ENCODE assay signal across 8 mouse cellular contexts in the genomic region with DNA sequence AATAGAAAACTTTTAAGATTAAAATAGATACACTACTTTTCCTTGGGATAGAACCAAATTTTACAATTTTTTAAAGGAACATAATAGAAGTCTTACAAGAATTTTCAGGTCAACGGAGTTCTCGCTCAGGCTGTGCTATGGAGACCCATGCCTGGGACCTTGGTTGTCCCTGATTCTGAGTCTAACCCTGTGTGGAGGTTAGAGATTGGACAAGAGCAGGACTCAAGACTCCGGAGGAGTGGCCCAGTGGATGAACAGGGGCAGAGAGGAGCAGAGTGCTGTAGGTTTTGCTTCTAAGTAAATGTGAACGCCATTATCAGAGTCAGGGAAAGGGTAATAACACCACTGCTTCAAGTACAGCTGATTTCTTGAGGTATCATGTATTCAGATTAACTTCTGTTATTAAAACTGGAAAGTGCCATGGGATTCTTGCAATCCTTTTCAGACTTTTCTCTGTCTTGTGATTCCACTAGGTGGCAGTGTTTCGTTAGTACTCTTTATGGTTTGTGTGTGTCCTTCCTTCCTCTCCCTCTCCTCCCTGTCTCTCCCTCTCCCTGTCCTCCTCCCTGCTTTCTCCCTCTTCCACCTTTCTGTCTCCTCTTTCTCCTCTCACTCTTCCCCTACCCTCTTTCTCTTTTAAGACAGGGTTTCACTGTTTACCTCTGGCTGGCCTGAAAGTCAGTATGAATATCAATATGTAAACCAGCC. TPM values are rescaled to one million over a fixed set of nuclear protein-coding genes. Genes with fewer than 3 reads are reported as not detected.
DNase-seq lines count a peak whose midpoint lies in the region; ATAC-seq and TF ChIP-seq lines count a peak whose summit lies in the region.

No protein-coding gene starts in this region.

- WGBS in neural tube, embryonic 12.5 days, result 63% methylated on average over 5 of the region's 5 CpGs

- H3K36me3 ChIP-seq in neural tube, embryonic 12.5 days, result no peaks in the 10 kb centered on the region

- no peaks in the 10 kb centered on the region for H3K9me3 ChIP-seq in neural tube, embryonic 12.5 days

- H3K27me3 ChIP-seq in neural tube, embryonic 12.5 days (replicated peaks), result no peaks in the 10 kb centered on the region

- H3K4me3 ChIP-seq in neural tube, embryonic 12.5 days, result no peak overlapping the region
- no peak overlapping the region for H3K4me3 ChIP-seq in cortical plate, adult 2 months (ENCODE audit: insufficient read depth, low read length)

- no peak overlapping the region for H3K4me2 ChIP-seq in neural tube, embryonic 12.5 days (replicated peaks)

- TF ChIP-seq POLR2A in cortical plate, adult 2 months (IDR thresholded peaks at IDR 0.05; ENCODE audit: extremely low read depth, insufficient read depth, low read length), result no peak

- no peak overlapping the region for H3K9ac ChIP-seq in neural tube, embryonic 12.5 days

- TF ChIP-seq CTCF in cortical plate, adult 2 months (IDR thresholded peaks at IDR 0.05; ENCODE audit: extremely low read depth, insufficient read depth, low read length), result peak; percentile 34; the same call in 1 of the 2 replicates

- peak; percentile 97 for ATAC-seq in frontal cortex, adult (ENCODE audit: low TSS enrichment)
- peak; percentile 66 for ATAC-seq in neural tube, embryonic 12.5 days (ENCODE audit: low FRiP score, low read depth)

- H3K4me1 ChIP-seq in neural tube, embryonic 12.5 days, result no peaks in the 10 kb centered on the region
- no peaks in the 10 kb centered on the region for H3K4me1 ChIP-seq in cortical plate, adult 2 months (ENCODE audit: control insufficient read depth, insufficient read depth, low read length)

- no peak for DNase-seq in frontal cortex, postnatal 25 days (ENCODE audit: low spot score in 2 of 2)
- DNase-seq in neural tube, embryonic 10.5 days (ENCODE audit: extremely low spot score, low spot score), result no peak
- DNase-seq in kidney, postnatal 14 days, result peak; percentile 42
- DNase-seq in retina, postnatal 1 day, result peak; percentile 78
- no peak for DNase-seq in testis, postnatal 14 days (ENCODE audit: low spot score)

- H3K27ac ChIP-seq in neural tube, embryonic 12.5 days, result no peak overlapping the region
- no peak overlapping the region for H3K27ac ChIP-seq in cortical plate, adult 2 months (ENCODE audit: insufficient read depth, low read length)

RNA-seq across cellular contexts. Expression of a gene that starts 18.9 kb away (rescaled TPM):
- polyA plus RNA-seq in neural tube, embryonic 12.5 days (2016; fragmentation: Nextera tagmentation; extraction: Ambion mirVana), result 1.1 and 1.7 TPM in 2 replicates
- 20.3 and 21.7 TPM in 2 replicates for polyA plus RNA-seq in cortical plate, adult 2 months (2012; rRNA removed)

Comparison
In these comparisons a context has a peak if more than half of its experiments do, and no peak if none do; other contexts are left out.
1. DNase-seq: peak in kidney, postnatal 14 days (single experiment) and retina, postnatal 1 day (single experiment); none in frontal cortex, postnatal 25 days (0 of 2), neural tube, embryonic 10.5 days (single experiment) and testis, postnatal 14 days (single experiment).